Mouse (Mus musculus): ENCODE results near the gene Nova1.

The Nova1 gene

DNA sequence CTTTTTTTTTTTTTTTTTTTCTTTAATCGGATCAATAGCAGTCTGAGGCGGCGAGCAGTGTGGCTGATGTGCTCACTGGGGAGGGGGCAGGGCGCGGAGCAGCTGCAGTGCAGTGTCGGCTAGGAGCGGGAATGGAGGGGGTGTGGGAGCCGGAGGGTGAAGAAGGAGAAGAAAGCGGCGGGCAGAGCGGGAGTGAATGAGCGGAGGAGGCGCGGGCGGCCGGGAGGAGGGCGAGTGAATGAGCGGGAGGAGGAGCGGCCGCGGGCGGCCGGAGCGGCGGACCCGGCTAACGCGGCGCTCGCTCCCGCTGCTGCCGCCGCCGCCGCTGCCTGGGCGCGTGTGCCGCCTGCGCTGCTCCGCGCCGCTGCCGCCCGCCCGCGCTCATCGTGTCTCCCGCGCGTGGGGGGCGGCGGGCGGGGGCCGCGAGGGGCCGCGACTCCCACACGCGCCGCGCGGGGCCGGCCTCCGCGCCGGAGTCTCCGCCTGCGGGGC is at the start of gene Nova1:
Gene Nova1, minus strand, starts transcription at position 74 of the 492 bp plus-strand sequence.
- DNase-seq: peak; percentile 24

DNA sequence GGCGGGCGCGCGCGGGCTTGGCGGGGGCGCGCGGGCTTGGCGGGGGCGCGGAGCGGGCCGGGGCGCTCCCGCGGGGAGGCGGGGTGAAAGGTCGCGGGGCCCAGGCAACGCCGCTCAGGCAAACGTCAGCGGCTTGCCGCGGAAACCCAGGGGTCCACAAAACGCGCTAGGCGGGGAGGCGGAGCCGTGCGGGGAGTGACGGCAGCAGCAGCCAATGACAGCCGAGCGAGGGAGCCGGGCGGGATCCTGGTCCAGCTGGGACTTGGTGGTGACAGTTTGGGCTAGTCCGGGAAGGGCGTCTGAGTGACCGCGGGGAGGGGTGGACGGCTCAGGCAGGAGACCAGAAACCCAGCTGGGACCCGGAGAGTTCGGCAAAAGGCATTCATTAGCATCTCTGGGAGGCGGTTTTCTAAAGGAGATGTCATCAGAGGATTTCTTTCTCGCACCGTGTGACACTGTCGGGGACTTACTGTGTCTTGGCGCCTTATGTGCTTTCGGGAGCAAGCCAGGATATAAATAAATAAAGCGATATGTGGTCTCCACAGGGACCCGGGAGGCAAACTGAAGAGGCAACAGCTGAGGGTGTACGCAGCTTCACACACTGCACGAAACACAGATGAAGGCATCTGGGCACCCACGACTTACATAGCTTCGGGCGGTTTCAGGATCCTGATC is 756 bp upstream of the Nova1 start:
- peak; percentile 86 for DNase-seq

DNA sequence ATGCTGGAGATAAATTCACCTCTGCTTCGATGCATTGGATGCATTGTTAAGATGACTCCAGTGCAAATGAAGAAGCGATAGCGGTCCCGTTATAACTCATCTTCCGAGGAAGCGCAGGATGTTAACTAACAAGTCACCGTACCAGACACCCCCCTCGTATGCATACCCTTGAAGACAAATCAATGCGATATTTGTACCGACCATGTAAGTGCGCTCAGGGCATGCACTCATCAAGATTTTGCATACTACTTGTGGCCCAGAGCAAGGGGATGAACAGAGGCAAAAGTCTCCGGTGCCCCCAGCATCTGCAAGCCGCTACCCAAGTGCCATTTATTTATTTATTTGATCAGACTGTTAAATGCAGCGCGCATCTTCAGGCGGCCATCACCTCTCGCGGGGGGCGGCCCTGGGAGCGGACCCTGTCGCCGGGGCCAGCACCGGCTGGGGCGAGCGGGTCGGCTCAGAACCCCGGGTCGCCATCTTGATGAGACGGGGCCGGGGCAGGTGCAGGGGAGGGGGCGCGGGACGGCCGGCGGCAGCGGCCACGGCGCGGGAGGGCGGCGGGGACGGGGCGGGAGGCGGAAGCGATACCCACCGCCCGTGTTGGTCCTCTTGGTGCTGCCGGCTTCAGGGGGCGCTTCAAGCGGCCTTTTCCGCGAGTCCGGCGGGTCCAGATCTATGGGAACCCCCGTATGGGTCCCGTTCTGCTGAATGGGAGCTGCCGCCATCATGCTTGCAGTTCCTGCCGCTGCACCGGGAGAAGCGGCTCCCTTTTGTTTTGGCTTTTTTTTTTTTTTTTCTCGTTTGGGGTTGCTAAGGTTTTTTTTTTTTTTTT is 491 bp downstream of the Nova1 start:
- DNase-seq: peak; percentile 9

DNA sequence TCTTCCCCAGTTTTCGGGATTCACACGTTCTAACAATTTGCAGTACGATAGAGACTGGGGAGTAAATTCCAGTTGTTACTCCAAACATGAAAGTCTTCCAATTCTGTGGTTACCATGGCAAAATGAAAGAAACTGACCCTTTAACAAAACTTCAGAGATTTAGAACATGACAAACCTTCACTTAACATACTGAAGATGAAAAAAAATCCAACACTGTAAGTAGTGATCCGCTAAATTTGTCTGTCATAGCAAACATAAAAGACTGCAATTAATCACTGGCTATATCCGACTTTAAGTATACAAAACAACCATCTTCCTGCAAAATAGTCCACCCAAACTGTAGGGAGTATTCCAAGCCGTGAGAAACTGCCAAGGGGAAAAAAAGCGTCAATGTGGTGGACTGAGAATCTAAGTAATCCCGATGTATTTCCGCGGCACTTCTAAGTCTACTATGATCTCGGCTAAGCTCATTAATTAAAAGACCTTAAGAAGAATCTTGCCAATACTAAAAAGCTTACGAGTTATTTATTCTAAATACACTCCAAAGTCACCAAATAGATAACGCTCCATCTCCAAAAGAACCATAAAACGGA is 1.4 kb downstream of the Nova1 start:
- DNase-seq: no peak

DNA sequence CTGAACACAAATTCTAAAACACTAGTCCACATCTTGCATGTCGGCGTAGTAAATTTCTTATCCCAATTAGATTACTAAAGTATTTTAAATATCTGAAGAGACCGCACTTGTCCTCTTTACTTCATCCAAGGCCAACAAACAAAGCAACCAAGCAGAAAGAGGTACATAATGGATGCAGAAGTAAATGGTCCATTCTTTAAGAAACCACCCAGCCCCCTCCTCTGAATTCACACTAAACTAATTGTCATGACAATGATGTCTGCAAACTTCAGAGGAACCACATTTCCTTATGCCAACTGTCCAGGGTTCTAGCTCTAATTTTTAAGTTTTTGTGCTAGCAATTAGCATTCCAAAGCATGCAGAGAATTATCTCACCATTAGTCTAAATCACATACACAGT is 2.4 kb downstream of the Nova1 start:
- no peak for DNase-seq

DNA sequence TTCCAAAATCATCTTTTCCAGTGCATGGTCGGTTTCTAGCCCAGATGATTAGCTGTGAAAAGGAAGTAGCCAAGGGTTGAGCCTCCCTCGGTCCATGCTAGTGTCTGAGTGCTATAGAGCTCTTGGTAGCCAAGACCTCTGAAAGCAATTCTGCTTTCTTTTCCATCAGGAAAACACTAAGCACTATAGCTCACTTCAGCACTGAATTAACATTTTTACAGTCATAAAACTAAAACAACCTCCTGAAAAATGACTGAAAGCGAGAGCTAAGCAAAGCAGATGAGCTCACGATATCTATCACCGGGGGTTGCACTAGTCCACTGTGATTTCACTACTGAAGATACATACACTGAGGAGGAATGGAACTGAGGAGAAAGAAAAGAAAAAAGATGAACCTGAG is 3.0 kb downstream of the Nova1 start:
- DNase-seq: no peak

DNA sequence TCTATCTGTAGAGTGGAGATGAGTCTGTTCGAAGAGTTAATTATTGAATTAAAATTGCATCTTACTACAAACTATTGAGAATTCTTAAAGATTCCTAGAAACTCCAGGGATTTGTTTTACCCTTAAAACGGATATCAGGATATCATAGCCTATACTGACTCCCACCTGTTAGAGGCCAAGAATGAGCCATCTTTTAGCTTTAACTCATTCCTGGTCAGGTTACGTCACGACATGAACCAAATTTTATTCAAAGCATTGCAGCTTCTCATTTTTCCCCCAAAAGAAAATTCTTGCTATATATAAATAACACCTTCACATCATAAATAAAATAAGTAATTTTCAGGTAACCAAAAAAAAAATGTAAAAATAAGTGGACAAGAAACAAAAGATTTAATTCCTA is 3.9 kb downstream of the Nova1 start:
- no peak for DNase-seq

DNA sequence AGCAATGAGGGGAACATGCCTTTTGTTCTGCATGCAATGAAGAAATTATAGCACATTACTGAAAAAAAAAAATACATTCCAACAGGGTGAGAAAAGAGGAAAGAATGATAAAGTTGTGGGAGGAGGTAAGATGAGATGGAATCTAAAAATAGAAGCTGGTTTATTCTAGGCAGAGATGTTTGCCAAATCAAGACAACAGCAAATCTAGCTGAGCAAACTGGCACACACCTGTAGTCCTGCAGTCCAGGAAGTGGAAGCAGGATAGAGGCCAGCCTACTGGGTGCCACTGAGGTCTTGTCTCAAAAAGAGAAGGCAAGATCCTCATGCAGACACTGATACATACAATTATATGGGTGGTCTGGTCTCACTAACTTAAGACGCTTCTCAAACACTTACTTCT is 17.4 kb downstream of the Nova1 start:
- DNase-seq: no peak

DNA sequence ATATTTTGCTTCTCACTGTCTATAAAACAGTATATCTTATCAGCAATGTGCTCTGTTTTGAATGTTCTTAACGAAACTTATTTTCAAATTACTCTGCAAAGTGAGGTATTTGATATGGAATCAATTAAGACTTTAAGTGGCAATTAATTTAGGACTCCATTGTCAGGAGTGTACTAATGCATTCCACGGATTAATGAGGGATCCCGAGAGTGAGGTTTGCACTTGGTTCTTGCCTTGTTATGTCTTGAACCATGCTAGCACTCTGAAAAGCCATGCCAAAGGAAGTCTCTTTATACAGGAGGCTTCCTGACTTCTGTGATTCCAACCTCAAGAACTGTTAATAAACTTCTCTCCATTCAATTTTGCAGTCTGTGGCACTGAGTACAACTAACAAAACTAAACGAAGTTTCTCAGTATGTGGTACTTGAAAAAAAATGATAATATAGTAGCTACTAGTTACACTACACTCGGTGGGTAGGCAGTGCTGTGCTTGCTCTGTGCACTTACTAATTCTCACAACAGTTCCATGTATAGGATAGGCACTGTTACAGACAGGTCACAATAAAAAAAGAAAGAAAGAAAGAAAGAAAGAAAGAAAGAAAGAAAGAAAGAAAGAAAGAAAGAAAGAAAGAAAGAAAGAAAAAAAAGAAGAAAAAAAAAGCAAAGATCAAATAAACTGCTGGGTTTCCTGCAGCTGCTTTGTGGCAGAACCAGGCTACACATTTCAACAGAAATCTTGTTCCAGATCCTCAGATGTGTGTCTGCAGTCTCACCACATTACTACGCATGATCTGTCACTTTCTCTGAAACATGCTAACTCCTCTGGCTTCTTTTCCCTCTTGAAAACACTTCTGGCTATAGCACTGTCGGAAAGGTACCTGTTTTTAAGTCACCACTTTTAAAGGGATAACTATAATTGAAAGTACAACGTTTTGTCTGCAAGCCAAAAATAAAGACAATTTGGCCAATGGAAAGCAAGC is 36.1 kb downstream of the Nova1 start:
- no peak for DNase-seq

DNA sequence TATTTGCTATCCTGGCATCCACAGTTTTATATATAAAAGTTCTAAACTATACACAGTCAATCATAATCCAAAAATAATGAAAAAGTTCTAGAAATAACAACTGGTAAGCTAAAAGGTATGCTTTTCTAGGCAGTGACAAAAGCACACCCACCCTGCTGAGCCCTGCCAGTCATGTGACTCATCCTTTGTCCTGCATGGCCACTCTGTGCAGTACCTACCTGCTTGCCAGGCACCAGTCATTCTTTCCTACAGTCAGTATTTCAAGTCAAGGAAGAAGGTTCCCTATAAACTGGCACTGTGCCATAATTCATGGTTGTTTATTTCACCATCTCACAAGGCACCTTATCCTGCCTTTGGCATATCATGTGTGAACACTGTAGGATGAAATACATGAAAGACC is 37.2 kb downstream of the Nova1 start:
- DNase-seq: no peak

DNA sequence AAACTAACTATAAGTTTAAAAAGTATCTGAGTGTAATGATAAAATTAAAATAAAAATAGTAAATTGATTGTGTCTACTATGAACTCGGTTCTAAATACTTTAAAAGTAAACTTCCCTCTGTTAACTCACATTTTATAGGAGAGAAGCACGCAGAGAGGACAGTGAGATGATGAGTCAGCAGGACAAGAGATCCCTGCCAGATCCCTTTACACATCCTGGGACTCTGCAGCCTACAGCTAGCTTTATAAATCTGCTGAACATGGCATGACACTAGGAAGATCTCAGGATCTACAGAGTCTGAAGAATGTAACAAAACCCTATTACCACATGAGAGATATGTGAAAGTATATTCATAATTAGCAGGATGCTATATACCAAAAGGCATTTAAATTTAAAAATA is 37.7 kb downstream of the Nova1 start:
- no peak for DNase-seq

DNA sequence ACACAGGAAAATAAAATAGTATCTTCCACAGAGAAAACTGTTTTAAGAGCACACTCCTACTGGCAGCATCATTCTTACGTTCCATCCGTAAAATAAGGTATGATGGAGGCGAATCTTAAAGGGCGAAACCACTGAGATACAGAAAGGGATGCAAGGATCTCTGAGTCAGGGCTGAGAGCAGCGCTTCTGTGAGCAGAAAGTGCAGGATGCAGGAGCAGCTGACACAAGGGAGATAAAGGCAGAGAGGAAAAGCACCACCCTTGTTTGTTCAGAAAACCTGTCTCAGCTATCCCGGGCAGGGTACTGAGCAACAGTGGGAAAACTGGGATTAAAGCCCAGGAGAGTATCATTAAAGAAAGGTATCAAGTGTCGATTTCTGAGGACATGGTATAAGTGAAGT is 59.3 kb downstream of the Nova1 start:
- DNase-seq: no peak

DNA sequence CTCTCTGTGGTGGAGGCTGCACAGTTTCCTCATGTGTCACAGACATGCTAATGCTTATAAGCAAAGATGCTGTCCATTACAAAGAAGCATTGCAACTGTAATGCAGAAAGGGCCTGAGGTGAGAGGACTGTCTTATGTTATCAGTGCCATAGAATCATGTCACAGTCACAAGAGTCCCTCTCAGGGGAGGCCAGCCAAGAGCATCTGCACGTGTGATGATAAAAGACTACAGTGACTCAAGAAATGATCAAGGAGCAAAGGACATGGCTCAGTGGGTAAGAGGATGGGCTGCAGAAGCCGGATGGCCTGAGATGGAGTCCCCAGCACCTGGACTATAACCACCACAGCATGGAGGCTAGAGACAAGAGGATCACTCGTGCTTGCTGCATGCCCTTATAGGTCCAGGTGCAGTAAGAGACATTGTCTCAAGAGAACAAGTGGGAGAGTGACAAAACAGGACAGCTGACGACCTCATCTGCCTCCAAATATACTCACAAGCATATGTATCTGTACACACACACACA is 64.3 kb downstream of the Nova1 start:
- no peak for DNase-seq

DNA sequence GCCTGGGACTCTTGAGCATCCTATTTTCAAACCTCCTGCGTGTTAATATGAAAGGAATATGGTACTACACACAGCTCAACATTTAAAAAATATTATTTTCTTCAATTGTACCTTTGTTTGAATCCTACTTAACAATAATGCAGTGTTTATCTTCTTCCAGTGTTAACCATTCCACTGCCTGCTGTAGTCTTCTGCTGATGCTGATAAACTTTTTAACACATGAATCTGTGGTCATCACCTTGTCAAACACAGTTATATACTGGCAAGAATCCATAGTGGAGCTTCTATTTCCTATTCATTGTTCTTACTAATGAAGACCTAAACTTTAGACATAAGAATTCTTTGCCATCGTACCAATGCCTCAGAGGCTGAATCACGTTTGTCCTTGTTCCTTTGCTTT is 65.6 kb downstream of the Nova1 start:
- DNase-seq: no peak

DNA sequence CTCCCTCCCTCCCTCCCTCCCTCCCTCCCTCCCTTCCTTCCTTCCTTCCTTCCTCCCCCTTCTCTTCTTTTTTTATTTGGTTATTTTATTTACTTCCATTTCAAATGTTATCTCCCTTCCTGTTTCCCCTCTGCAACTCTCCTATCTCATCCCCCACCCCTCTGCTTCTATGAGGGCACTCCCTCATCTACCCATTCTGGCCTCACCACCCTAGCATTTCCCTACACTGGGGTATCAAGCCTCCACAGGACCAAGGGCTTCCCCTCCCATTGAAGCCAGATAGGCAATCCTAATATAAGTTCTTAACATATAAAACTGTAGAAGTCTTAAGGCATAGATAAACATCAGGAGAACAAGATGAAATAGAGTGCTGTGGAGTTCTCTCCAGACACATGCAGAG is 85.5 kb downstream of the Nova1 start:
- no peak for DNase-seq

DNA sequence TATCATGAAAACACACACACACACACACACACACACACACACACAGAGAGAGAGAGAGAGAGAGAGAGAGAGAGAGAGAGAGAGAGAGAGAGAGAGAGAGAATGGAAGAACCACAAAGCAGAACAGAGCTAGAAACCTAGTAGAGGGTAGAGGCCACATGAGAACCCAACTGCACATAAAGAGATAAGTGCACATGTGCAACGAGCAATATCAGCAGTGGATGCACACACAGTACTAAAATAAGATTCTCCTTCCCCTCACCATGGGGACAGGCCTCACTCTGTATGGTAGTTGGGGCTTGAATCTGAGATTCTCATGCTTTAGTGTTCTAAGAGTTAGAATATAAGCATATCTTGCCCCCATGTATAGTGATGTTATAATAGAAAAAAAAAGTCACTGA is 86.8 kb downstream of the Nova1 start:
- DNase-seq: no peak

DNA sequence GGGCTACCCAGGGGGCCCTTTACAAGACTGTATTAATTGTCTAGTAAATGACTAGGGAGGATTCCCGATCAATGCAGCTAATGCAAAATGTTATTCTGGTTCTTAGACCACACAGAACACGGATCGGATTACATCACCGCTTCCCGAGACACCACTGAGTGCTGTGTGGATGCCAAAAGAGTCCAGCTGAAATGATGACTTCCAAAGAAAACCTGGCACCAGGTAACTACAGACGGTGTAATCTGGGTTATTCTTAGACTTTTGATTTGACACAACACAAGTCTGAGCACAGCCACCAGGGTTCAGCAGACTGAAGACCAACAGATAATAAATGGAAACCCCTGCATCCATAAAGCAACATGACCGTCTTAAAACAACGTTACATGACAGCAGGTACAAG is 96.8 kb downstream of the Nova1 start:
- no peak for DNase-seq

DNA sequence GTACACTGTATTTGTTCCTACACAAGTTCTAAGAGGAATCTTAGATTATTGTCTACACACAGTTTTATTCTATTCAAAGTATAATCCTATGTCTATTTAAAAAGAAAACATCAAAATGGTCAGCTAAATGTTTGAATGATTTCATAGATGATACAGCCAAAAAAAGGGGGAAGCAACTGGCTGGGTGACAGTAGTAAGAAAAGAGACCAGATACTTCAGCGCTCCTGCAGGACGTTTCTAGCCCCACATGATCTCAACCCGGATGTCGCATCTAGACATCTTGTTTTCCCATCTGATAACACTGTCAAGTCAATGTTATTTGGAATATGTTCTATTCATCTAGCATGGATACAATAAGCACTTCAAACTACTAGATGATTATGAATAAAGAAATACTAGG is 99.7 kb downstream of the Nova1 start:
- no peak for DNase-seq

DNA sequence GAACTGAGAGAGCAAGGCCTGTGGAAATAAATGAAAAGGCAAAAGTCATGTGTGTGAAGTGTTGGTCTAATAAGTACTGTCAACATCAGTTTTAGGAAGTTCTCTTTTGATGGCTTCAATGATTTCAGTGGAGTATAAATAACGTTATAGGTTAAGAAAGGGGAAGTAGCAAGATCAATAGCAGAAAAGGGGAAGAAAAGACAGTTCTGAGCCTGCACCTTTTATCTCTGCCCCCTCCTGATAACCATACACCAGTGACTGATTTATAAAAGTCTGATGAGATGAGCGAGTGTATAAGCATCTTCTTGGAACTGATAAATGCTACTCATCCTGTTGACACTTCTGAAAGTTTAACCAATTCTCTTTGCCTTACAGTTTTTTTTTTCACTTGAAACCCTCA is 108.6 kb downstream of the Nova1 start:
- no peak for DNase-seq

DNA sequence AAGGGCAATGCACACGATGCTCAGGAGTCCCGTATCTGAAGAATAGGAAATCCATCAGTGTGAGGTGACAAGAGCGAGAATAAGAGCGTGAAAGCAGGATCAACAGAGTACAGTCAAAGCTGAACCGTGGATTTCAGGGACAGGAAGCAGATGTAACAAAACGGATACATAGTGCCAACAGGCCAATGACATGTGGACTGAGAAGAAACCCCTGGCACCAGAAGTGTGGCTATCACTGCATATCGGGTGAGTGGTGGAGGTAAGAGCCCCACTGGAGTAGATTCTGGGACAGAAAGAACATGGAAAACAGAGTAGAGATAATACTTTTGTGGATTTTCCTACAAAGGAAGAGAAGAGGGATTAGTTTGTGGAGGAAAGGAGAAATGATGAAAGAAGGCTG is 109.3 kb downstream of the Nova1 start:
- no peak for DNase-seq

DNA sequence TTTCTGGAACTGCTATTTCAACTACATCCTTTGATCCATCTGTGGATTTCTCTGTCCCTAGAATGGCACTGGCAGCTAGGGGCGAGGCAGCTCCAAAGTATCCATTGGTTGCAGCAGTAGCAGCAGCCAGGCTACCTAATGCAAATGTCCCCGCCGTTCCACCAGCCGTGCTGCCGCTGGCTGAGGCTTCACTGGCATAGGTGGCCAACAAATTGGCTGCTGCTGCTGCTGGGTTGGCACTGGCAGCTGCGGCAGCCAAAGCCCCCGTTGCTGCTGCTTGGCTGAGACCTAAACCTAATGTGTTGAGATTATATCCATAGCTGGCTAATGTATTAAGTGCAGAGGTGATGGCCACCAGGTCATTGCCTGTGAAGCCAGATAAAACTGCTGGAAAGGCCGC is 118.5 kb downstream of the Nova1 start:
- DNase-seq: no peak

DNA sequence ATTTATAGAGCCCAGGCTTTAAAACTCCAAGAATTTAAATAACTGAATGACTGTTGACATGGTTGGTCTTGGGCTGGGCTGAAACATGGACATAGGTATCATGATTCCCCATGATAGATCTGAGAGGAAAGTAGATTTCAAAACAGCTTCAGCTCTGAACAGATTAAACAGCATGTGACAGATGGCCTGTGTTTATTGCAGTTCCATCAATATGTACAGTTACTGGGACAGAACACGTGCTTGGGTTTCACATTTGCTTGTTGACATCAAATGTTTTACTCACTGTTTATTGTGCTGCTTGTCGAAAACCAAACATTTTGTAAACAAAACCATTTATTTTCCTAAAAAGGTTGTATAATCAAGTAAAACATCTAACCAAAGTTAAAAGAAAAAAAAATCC is 142.4 kb downstream of the Nova1 start:
- DNase-seq: no peak

DNA sequence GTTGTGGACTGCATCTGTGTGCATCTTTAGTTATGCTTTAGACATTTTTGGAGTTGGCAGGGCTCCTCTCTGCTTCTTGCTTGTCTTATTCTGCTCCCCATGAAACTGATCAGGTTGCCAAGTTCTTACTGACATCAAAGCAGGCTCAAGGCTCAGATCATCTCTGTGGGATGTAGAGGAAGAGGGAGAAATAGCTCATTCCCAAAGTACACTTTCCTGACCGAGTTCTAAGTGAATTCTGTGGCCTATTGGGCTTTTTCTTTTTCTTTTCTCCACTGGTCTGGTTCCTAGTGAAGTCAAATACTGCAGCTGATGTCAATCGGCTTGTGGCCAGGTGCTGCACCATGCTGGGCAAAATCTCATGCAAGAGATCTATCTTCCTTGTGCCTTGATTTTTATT is 152.0 kb downstream of the Nova1 start:
- DNase-seq: no peak
